Mouse (Mus musculus) bone marrow, adult 2 months (tissue): ENCODE data around the gene Nudt22.

ENCODE experiments used
- CTCF ChIP-seq: fragments of 200-500 bp; IDR thresholded peaks from 2 replicates; pipeline ENCODE4 v1.5.1; 2011; ENCODE audit warnings: low read length, control low read depth; ENCODE audit not compliant: control insufficient read depth, insufficient read depth
- POLR2A ChIP-seq: fragments of 200-500 bp; IDR thresholded peaks from 2 replicates; pipeline ENCODE4 v1.6.1; 2011; ENCODE audit warnings: low read depth, mild to moderate bottlenecking, control low read depth, low read length, borderline replicate concordance; ENCODE audit not compliant: control insufficient read depth

DNA sequence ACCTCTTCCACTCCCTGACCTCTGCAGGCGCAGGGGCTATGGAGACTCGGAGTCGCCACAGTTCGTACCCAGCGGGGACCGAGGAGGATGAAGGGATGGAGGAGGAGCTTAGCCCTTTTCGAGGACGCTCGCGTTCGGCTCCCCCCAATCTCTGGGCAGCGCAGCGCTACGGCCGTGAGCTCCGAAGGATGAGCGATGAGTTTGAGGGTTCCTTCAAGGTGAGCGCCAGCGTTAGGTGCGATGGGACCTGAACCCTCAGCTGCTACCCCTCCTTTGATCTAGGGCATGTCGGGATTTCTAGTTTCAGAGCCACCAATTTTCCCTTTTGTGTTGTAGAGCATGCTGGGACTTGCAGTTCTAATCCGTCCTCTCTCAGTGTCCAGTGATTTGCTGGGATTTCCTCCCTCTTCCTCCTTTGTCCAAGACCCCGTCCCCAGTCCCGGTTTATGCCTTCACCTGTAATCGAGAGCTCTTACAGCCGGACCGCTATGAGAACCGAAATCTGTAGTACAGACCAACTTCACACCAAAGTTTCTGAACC lies 45.2 kb downstream of the Nudt22 start:
- TF ChIP-seq POLR2A (0 out of 2 replicates have a peak, but pooled peaks have one; percentile 46), CTCF (no peak)
